Mouse (Mus musculus) limb, embryonic 10.5 days (tissue): Measurements from ENCODE around the gene 1190002N15Rik. TPM values are rescaled to one million over a fixed set of nuclear protein-coding genes. Genes with fewer than 3 reads are reported as not detected.

Source experiments
- DNase-seq: peaks from one replicate; pipeline ENCODE4 v3.0.0-alpha.2; 2017; ENCODE audit warnings: low spot score
- H3K27ac ChIP-seq: fragments of 300-500 bp; sonication (generic); 2 replicates; pipeline ENCODE4 v1.5.1; 2016; ENCODE audit warnings: mild to moderate bottlenecking
- H3K27me3 ChIP-seq: fragments of 300-500 bp; sonication (generic); 2 replicates; pipeline ENCODE4 v1.6.1; 2016; ENCODE audit warnings: low read depth, mild to moderate bottlenecking; ENCODE audit not compliant: poor library complexity, severe bottlenecking
- H3K36me3 ChIP-seq: fragments of 300-500 bp; sonication (generic); 2 replicates; pipeline ENCODE4 v1.6.1; 2016; ENCODE audit warnings: mild to moderate bottlenecking, moderate library complexity
- H3K4me1 ChIP-seq: fragments of 300-500 bp; sonication (generic); 2 replicates; pipeline ENCODE4 v1.6.1; 2016
- H3K4me3 ChIP-seq: fragments of 300-500 bp; sonication (generic); 2 replicates; pipeline ENCODE4 v1.5.1; 2016; ENCODE audit warnings: mild to moderate bottlenecking, moderate library complexity
- H3K9me3 ChIP-seq: fragments of 300-500 bp; sonication (generic); replicated peaks from 2 replicates; pipeline ENCODE4 v1.6.1; 2016; ENCODE audit warnings: mild to moderate bottlenecking
- WGBS: fragments of 180-500 bp; shearing (Covaris S2); methylation state at CpG from one replicate; pipeline ENCODE4 v1.1.7; 2016; 5-methylcytosine and 5-hydroxymethylcytosine counted together
- polyA plus RNA-seq: library from polyadenylated mRNA; unstranded; fragments of >200 nt; fragmentation: Nextera tagmentation; extraction: Ambion mirVana; gene quantifications from 2 replicates; pipeline ENCODE4 v1.2.1, GENCODE M21; 2016

1190002N15Rik gene
- 5.8 and 6.6 TPM in 2 replicates for polyA plus RNA-seq

DNA sequence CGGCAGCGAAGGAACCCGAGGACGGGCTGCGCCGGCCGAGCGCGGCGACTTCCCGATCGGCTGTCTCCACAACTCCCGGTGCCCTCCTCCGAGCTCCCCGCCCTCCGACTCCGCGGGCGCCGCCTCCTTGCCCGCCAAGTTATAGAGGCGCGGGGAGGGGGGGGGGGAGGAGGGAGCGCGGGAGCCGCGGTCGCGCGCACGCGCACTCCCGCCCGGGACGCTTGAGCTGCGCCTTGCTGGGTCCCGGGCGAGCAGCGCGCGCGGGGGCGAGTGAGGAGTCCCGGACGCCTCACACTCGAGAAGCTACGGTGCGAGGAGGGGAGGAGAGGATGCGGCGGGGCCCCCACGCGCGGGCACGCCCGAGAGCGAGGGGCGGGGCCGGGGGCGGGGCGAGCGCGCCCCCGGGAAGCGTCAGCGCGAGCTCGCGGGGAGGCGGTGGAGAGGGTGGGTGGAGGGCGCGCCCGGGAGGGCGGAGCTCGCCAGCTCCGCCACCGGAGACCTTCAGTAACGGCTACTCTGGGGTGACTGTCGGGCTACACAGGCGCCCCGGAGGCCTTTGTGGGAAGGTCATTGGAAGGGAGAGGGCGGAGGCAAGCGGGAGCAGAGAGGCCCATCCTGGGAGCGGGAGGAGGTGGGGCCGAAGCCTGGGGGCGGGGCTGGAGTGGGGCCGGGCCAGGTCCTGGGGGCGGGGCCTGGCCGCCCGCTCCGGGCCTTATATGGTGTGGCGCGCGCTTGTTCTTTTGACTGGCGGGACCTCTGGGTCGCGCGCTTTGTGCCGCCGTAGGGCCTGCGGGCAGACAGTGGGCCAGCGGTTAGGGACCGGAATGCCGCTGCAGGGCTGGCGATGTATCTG lies at the start of gene 1190002N15Rik:
Gene 1190002N15Rik, minus strand, starts transcription at position 112 of the 853 bp plus-strand sequence.
- Histone ChIP-seq H3K36me3 (no peaks in the 10 kb centered on the region), H3K27me3 (peaks cover 3% of the 10 kb centered on the region; the same call in 1 of the 2 replicates), H3K27ac (peak within 1 kb of the TSS; percentile 96), H3K9me3 (no peaks in the 10 kb centered on the region), H3K4me1 (peaks cover 34% of the 10 kb centered on the region), H3K4me3 (peak within 1 kb of the TSS; percentile 77)
- DNase-seq: peak; percentile 95
- WGBS: under 1% methylated on average over 76 of the region's 104 CpGs

GRCm38 (mm10) chr9:94582309-94582708 lies 44.4 kb upstream of the 1190002N15Rik start:
- H3K36me3 ChIP-seq: no peaks in the 10 kb centered on the region
- no peaks in the 10 kb centered on the region for H3K27me3 ChIP-seq
- no peaks in the 10 kb centered on the region for H3K4me1 ChIP-seq
- 88% methylated on average over 8 of the region's 8 CpGs for WGBS
- H3K9me3 ChIP-seq: no peaks in the 10 kb centered on the region
- no peak for DNase-seq
- H3K27ac ChIP-seq: no peak overlapping the region
- H3K4me3 ChIP-seq: no peak overlapping the region

- Histone ChIP-seq H3K4me1 (no peaks in the 10 kb centered on the region), H3K9me3 (no peaks in the 10 kb centered on the region), H3K4me3 (no peak overlapping the region), H3K36me3 (no peaks in the 10 kb centered on the region), H3K27ac (no peak overlapping the region), H3K27me3 (no peaks in the 10 kb centered on the region)
- no peak for DNase-seq
- WGBS: 87% methylated on average over 4 of the region's 4 CpGs
Observed at GRCm38 (mm10) chr9:94581661-94582060, 43.8 kb upstream of the 1190002N15Rik start.

GRCm38 (mm10) chr9:94580071-94580737 lies 42.3 kb upstream of the 1190002N15Rik start:
- Histone ChIP-seq H3K4me3 (no peak overlapping the region), H3K36me3 (no peaks in the 10 kb centered on the region), H3K4me1 (no peaks in the 10 kb centered on the region), H3K27me3 (no peaks in the 10 kb centered on the region), H3K9me3 (no peaks in the 10 kb centered on the region), H3K27ac (no peak overlapping the region)
- WGBS: 93% methylated on average over 3 of the region's 3 CpGs
- no peak for DNase-seq

DNA sequence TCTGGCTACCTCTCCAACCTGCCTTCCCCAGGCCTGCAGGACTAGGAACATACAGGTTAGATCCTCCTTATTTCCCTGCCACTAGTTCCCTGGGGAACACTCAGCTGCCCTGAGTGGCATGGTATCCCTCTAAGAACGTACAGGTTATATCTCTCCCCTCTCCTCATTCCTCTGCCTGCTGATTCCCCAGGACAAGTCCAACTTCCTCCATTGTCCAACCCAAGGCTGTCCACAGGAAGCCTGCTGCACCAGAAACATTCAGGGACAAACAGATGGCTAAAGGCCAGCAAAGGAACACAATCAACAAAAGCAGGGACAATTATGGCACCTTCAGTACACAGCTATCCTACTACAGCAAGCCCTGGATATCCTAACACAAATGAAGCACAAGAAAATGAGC lies 33.9 kb upstream of the 1190002N15Rik start:
- no peak overlapping the region for H3K4me3 ChIP-seq
- H3K4me1 ChIP-seq: no peaks in the 10 kb centered on the region
- no peak overlapping the region for H3K27ac ChIP-seq
- 59% methylated on average over 1 of the region's 1 CpGs for WGBS
- H3K27me3 ChIP-seq: no peaks in the 10 kb centered on the region
- H3K9me3 ChIP-seq: no peaks in the 10 kb centered on the region
- no peaks in the 10 kb centered on the region for H3K36me3 ChIP-seq
- DNase-seq: no peak

GRCm38 (mm10) chr9:94568386-94568785 lies 30.5 kb upstream of the 1190002N15Rik start:
- H3K27ac ChIP-seq: no peak overlapping the region
- no peaks in the 10 kb centered on the region for H3K36me3 ChIP-seq
- H3K9me3 ChIP-seq: no peaks in the 10 kb centered on the region
- no peaks in the 10 kb centered on the region for H3K4me1 ChIP-seq
- 87% methylated on average over 3 of the region's 3 CpGs for WGBS
- H3K27me3 ChIP-seq: no peaks in the 10 kb centered on the region
- no peak for DNase-seq
- H3K4me3 ChIP-seq: no peak overlapping the region

GRCm38 (mm10) chr9:94567722-94568314 lies 29.9 kb upstream of the 1190002N15Rik start:
- WGBS: 86% methylated on average over 5 of the region's 5 CpGs
- no peaks in the 10 kb centered on the region for H3K36me3 ChIP-seq
- no peak for DNase-seq
- no peaks in the 10 kb centered on the region for H3K4me1 ChIP-seq
- H3K27ac ChIP-seq: no peak overlapping the region
- H3K4me3 ChIP-seq: no peak overlapping the region
- H3K27me3 ChIP-seq: no peaks in the 10 kb centered on the region
- no peaks in the 10 kb centered on the region for H3K9me3 ChIP-seq

GRCm38 (mm10) chr9:94556776-94557514 lies 19.1 kb upstream of the 1190002N15Rik start:
- Histone ChIP-seq H3K4me1 (no peaks in the 10 kb centered on the region), H3K9me3 (no peaks in the 10 kb centered on the region), H3K27ac (no peak overlapping the region), H3K36me3 (no peaks in the 10 kb centered on the region), H3K4me3 (no peak overlapping the region), H3K27me3 (no peaks in the 10 kb centered on the region)
- 83% methylated on average over 6 of the region's 6 CpGs for WGBS
- DNase-seq: no peak

DNA sequence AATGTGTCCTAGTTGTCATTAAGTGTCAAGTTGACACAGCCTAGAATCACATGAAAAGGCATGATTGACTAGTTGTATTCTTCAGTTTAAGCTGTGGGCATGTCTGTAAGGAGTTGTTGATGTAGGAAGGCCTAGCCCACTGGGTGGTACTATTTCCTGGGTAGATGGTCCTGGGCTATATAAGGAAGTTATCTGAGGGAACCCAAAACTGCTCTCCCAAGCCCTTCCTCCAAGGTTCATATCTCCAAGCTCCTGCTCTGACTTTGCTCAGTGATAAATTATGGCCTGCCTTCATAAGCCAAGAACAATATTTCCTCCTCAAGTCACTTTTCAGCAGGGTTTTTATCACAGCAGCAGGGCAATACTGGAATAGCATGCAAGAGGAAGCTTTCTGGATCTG lies 18.4 kb upstream of the 1190002N15Rik start:
- no peak for DNase-seq
- no peaks in the 10 kb centered on the region for H3K4me1 ChIP-seq
- H3K36me3 ChIP-seq: no peaks in the 10 kb centered on the region
- H3K9me3 ChIP-seq: no peaks in the 10 kb centered on the region
- H3K27ac ChIP-seq: no peak overlapping the region
- H3K27me3 ChIP-seq: no peaks in the 10 kb centered on the region
- no peak overlapping the region for H3K4me3 ChIP-seq

- Histone ChIP-seq H3K4me3 (no peak overlapping the region), H3K4me1 (no peaks in the 10 kb centered on the region), H3K9me3 (no peaks in the 10 kb centered on the region), H3K27ac (no peak overlapping the region), H3K36me3 (no peaks in the 10 kb centered on the region), H3K27me3 (no peaks in the 10 kb centered on the region)
- WGBS: 75% methylated on average over 2 of the region's 2 CpGs
- no peak for DNase-seq
Observed at GRCm38 (mm10) chr9:94550493-94551095, 12.7 kb upstream of the 1190002N15Rik start.

DNA sequence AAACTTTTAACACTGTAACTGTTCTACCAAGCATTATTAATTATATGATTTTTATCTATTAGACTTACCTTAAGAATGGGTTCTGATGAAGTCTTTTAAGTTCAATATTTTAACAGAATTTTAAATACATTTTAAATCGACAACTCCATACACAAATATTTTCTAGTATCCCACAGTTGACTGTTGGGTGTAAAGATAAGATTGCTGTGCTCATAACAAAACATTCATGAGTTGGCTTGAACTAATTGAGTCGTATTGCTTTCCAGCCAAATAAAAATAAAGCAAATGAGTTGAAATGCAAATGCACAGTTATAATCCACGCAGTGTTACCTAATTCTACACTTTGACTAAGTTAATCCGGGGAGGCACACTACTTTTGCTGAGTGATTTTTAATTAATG lies 6.0 kb upstream of the 1190002N15Rik start:
- Histone ChIP-seq H3K36me3 (no peaks in the 10 kb centered on the region), H3K4me1 (peaks cover 3% of the 10 kb centered on the region; the same call in 1 of the 2 replicates), H3K4me3 (no peak overlapping the region), H3K27me3 (peaks cover 3% of the 10 kb centered on the region; the same call in 1 of the 2 replicates), H3K9me3 (no peaks in the 10 kb centered on the region), H3K27ac (no peak overlapping the region)
- DNase-seq: no peak
- 90% methylated on average over 4 of the region's 4 CpGs for WGBS

DNA sequence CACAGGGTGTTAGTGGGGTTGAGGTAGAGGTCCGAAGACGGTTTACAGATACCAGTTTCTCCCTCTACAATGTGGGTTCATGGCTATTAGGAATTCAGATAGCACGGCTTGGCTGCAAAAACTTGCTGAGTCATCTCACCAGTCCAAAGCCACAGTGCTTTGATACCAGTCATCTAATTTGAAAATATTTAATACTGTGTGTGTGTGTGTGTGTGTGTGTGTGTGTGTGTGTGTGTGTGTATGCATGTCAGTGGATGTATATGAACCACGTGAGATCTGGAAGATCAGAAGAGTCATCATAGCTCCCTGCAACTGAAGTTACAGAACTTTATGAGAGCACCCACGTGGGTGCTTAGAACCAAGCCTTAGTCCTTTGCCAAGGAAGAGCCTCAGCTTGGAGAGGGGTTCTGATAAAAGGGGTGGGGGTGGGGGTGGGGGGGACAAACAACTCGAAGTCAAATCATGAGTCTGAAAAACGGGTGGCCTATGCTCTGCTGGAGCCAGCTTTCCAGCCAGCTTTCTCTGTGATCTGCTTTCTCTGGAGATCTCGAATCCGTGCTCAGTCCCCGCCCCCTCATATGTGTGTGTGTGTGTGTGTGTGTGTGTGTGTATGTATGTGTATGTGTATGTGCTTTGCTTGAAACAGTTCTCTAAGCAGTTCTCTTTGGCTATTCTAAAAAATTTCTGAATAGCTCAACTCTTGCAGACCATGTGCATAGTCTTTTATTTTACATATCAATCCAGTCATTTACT lies 2.6 kb upstream of the 1190002N15Rik start:
- Histone ChIP-seq H3K27ac (no peak overlapping the region), H3K9me3 (no peaks in the 10 kb centered on the region), H3K4me3 (no peak overlapping the region), H3K4me1 (peaks cover 23% of the 10 kb centered on the region), H3K36me3 (no peaks in the 10 kb centered on the region), H3K27me3 (peaks cover 3% of the 10 kb centered on the region; the same call in 1 of the 2 replicates)
- no peak for DNase-seq
- WGBS: 74% methylated on average over 10 of the region's 10 CpGs
